Mouse (Mus musculus) cerebellum, postnatal 14 days (tissue): ENCODE measurements at regions not wholly inside any gene's neighbourhood (a gene's known extent, or its start where the extent isn't known, plus 50 kb on each side); places are given as distances from the start of the nearest gene placed in this dataset.

Experiments
- DNase-seq, 2 experiments: peaks; one replicate each; pipeline ENCODE4 v3.0.0; 2021; ENCODE audit warnings: mixed read lengths in 2 of 2

DNA sequence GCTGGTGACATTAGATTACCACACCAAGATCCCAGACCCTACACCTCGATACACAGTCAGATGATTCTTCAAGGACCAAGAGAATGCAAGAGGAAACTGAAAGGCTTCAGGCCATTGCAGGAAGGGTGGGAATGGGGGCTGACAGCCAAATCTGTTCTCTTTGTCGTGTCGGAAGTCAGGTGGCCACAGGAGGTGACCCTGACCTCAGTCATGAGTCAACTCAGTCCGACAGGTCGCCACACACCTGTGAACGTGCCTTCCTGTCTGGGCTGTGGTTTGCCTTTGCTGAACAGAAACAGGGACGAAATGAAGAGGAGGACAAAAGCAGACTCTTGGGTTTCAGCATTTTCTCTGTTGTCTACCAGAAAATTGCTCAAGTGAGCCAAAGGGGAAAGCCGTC, 318.3 kb upstream of the Gm26657 start:
- no peak for DNase-seq

DNA sequence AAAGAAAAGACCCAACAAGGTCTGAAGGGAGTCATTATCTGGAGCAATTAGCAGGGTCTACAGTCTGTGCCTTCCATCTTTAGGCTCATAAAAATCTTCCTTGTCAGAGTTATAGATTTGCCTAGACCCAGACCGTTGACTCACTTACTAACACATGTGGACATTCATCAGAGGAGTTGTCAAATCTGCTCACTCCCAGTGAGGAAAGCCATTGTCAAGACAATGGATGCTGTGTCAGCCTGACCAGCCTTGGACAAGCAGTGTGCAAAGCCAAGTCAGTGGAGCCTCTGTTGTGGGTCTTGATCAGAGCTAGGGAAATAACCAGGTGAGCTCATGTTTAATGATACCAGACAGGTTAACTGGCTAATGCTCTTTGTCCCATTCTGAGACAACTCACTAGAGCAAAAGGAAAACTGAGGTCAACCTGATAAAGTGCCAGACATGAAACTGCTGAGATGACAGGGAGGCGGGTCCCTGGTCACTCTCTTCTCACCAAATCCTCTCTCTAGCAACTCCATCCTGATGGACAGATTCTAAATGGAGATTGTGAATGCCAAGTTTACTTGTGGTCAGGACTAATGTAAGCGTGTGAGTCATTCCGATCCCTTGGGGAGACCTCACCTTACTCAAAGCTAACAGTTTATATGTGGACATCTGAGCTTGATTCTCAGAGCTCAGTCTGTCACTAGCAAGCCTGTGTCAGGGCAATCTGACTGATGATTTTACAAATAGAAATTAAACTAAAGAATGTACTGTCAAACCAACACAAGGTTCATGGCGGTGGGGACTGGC, 320.6 kb upstream of the Gm26657 start:
- DNase-seq: no peak

DNA sequence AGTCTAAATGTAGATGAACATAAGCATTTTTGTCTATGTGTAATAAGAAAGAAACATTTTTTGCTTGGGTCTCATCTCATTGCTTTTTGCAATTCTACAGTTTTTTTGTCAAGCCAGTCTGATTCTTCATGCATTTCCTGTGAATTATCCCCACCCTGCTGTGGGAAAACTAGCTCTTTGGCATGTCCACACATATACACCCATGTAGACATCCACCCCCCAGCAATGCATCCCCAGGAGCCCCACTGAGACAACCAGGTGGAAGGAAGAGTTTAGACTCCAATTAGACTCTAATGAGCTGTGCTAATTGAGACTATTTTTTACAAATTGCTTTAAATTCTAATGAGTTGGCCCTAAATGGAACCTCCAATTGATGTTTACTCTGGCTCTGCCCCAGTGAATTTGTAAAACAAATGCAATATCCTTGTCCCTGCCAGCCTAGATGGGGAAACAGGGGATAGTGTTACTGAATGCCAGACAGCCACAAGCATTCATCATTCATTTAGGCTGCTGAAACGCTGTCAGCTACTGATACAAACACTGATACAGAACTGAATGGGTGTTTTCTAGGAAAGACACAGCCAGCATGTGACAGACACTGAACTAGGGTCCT, 328.7 kb upstream of the Gm26657 start:
- DNase-seq: no peak

DNA sequence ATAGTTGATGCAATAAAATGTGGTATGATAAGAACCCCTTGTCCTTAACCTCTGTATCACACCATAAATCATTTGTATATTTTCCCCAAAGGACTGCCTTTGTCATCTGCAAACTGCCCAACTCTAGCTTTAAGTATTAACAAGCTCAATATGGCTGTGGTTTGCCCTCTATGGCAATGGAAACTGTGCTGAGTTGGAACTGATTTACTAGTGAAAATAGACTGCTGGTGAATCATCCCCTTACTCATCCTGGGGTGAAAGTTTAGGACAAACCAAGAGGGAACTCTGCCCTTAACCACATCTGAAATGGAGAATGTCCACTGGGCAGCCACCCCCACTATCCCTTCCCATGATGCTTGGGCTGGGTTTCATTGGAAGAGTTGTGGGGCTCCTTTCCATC, 346.1 kb upstream of the Gm26657 start:
- DNase-seq: no peak

DNA sequence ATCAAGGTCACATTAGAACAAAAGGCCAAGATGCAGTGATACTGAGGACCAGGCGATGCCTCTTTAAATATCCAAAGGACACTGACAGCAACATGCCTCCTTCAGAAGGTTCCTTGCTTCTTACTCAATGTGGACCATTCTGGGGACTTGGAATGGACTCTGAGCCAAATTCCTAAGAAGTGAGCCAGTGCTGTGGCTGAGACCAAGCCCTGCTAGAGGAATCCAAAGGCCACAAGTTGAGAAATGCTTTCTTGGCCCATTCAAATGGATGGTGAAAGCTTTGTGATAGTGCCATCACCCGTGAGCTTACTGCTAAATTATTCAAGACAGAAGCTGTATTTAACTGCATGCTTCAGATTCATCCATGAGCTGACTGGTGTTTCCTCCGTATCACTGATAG, 352.8 kb upstream of the Gm26657 start:
- no peak for DNase-seq

DNA sequence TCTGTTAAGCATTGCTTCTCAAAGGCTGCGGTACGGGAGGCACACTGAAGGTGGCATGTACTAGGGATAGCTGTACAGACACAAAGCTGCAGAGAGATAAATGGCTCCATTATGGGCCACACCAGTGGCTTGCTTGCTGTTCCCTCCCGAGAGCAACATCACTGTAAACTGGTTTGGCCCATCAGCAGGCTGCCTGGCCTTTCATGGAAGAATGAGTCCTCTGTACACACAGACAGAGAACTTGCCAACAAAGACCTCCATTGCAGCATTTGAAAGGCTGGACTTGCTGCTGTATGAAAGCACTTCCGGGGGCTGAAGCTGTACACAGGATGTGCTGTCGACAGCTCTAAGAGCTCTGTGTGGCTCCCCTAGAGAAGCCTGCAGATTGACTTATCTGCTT, 364.1 kb upstream of the Gm26657 start:
- no peak for DNase-seq

DNA sequence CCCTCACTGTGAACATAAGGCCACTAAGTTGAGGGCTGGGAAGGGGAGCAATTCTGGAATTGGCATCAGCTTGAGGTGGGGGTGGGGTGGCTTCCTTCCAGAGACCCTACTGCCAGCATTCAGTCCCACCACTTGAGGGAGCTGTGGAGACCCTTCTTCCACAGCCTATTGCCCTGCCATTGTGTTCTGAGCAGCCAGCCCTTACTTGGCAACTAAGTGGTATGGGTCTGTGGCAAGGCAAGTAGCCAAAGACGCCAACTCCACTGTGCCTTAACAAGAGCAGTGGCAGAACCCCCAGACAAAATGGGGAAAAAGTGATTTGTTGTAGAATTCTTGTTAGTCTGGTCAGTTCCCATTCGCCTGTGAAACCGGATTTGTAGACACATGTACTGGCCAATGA, 365.4 kb upstream of the Gm26657 start:
- DNase-seq: peak in 1 of 2 experiments; percentile 6

DNA sequence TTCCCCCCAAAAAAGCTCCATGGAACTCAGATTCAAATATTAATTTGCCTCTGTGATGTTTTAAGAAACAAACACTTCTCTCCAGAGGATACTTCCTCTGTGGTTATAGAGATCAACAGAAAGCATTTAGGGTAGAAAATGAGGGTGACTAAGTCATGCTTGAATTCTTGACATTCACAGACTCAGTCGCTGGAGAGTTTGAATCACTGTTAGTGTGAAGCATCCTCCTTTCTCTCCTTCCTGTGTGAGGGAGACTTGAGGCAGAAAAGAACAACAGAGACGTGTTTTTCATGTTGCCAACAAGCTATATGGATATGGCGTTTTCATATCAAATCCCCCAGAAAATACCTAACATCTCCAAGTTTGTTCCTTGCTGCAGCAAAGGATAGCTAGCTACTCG, 366.1 kb upstream of the Gm26657 start:
- no peak for DNase-seq

DNA sequence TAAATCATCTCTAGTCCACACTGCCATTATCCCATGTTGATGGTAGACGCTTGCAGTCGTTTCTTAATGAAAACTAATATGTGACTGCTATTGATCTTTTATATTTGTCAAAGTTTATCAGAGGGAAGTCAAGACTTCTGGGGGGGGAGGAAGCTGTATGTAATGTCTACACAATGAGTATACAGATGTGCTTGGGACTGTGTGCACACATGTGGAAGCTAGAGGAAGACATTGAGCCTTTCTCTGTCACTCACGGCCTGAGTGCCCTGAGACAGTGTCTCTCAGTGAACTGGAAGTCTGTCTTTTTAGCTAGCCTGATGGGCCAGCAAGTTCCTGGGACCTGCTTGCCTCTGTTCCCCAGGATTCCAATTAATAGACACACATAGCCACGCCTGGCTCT, 366.7 kb upstream of the Gm26657 start:
- DNase-seq: no peak

DNA sequence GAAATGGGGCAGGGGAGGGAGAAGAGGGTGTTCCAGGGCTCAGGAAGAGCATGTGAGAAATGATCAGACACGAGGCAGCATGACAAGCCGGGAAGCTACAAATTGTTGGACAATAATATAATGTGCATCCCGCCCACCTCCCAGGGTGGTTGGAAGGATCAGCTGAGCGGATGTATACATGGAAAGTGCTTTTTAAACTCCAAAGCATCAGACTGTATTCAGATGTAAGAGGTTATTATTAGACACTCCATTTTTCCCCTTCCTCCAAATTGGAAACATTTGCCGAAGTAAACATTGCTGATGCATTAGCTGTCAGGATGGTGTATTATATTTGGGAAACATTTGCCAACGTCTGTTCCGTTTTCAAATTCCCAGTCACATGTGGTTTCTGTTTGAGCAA, 367.2 kb upstream of the Gm26657 start:
- DNase-seq: no peak

DNA sequence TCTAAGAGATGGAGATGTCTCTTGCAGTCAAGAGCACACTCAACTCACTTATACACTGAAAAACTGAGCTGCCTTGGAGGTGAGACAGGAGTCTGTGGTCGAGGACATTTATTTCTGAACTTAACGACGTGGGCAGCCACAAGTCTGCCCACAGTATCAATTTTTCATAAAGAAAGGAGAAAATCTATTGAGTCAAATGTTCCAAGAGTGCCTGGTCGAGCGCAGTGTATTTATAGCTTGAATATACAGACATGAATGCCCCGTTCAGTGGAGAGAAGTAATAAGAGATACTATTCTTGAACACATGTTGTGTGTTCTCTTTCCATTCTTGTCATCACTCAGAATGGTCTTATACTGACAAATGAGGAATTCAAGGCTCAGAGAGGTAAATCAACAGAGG, 375.3 kb upstream of the Gm26657 start:
- no peak for DNase-seq

DNA sequence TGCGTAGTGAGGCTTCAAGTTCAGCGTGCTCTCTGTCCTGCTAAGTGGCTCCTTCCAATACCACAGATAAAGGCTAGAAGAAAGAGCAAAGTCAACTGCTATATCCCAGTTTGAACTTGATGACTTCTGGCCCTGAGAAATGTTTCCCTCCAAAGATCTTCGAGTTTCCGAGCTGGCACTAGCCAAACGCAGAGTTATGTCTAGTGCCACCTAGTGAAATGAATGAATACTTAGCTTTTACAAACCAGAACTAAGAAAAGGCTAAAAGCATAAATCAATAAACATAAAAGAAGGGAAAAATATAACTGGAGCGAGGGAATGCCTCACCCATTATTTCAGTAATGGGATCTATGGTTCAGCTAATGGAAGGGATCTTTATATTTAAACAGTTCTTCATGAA, 377.7 kb upstream of the Gm26657 start:
- peak in 1 of 2 experiments; percentile 10 for DNase-seq

DNA sequence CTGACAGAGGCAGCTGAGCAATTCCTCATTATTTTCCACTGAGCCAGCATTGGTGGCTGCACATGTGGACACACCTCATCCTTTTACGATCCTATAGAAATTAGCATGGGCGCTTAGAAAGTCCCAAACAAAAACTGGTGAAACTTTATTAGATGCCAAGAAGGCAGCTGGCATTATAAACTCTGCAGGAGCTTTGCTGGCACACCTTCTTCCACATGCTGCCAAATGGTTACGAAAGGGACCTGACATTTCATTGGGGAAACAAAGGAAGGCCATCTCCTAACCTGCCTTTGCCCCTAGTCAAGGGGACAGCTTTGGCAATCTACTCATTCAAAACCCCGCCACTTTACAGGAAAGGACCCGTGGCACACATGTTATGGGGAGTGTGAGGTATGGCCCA, 390.7 kb upstream of the Gm26657 start:
- DNase-seq: peak; percentile 12 to 43

DNA sequence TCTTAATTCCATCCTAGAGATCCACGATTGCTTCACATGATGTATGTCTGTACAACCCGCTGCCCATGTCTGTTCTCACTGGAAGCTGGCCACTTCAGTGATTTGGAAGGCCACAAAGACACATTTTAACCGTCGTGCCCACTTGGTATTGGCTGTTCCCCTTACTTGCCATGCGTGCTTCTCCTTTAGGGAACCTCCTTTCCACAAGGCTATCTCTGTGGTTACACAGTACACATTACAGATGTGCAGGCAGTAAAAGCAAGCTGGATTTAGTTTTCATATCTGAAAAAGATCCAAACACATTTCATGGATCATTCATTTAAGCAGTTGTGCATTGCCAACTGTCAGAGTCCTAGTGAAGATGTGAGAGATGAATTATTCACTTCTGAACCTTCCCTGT, 414.7 kb upstream of the Gm26657 start:
- no peak for DNase-seq

DNA sequence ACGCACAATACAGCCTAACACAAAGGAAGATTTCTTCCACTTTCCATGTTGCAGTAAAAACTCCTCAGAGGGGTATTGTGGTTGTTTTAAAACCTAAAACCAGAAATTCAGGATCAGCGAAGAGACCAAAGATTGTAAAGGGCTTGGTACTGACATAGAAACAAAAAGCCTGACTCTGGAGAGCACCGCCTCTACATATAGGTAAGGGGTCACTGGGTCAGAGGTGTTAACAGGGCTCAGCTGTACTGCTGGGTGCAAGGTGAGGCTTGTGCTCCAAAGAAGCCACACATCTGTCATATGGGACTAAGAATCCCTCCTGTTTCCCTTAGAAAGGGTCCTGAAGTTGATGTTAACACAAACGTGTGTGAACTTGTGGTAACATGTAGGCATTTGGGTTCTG, 420.7 kb upstream of the Gm26657 start:
- no peak for DNase-seq

DNA sequence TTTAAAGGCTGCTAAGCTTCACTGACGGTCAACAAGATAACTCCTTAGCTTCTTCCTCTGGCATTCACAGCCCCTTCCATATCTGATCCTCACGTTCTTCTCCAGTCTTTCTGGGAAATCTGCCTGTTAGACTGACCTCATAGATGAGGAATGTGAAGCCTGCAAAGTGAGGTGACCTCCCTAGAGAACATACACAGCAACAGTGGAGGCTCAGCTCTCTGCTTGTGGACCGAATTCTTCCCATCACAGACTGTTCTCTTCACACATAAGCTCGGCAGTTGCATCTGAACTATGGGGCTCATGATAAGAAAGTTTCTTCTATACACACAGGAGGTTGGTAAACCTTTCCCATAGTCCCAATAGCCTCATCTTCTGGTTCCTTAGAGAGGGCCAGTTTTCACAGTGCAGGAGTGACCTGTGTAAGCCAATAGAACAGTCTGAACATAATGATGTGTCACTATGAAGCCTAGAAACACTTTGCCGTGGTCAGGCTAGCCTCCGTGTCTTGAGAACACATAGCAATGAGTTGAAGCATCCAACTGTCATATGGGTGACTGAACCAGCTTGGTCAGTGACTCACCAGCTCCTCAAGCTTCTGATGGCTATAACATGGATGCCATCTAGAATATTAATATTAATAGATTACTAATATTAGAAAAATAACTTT, 434.1 kb upstream of the Gm26657 start:
- DNase-seq: no peak

DNA sequence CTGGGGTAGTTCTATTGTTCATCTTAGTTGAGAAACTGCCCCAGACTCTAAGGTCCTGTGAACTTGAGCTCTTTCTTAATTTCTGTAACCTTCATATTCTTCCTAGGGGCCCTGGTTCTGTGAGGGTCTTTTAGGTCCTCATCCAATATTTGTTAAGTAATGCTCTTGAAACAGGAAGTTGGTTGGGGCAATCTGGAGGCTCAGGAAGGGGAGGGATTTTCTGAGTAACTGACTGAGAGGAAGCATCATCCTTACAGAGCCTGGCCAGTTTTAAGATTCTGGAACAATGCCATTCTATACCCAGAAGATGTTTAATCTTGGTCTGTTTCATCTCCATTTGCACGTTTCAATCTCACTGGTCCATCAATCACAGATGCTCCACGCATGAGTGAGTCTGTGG, 435.6 kb upstream of the Gm26657 start:
- DNase-seq: no peak

DNA sequence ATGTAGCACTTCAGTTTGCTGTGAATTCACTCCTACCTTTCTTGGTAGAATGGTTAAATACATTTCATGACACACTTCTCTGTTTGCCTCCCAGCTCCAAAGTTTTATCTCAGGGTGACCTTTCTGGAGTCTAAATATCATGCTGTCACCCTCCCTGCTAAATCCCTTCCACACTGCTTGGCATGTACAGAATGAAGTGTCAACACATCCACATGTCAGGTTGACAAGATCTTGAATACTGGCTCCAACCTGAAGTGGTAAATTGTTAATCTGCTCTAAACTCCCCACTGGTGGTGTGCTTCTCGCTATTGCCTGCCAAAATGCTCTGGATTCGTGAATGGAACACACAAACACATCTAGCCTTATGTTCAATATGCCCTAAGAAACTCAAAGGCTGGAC, 451.9 kb upstream of the Gm26657 start:
- no peak for DNase-seq

DNA sequence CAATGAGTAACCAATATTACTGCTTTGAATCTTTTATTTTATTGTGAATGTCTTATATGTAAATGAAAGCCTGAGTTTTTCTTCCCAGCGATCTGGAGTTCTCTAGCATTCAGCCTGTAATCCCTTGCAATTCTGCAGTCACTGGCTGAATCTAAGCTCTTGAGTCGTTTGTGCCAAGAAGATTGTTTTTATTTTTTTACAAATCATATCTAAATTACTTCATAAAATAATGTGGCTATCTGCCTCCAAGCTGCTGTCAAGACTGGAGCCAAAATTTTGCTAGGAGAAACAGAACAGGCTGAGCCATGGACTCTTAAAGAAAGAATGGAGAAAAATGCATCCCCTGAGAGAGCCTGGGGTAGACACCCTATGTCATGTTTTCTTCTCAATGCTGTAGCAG, 455.4 kb upstream of the Gm26657 start:
- no peak for DNase-seq

DNA sequence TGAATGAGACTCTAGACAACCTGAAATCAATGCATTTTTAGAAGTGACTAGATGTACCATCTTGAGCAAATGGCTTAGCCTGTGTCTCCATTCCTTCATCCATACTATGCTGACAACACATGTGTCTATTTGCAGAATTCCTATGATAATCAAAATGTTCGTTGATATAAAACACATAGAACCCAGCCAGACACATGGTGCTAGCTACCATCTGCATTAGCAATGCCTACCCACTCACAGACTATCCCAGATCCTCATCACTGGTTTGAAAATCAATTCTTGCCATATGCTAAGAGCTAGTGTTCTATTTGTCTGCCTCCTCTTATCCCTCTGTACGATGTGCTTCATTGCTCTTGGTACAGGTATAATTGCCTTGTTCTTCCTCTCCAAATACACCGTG, 464.0 kb upstream of the Gm26657 start:
- no peak for DNase-seq

DNA sequence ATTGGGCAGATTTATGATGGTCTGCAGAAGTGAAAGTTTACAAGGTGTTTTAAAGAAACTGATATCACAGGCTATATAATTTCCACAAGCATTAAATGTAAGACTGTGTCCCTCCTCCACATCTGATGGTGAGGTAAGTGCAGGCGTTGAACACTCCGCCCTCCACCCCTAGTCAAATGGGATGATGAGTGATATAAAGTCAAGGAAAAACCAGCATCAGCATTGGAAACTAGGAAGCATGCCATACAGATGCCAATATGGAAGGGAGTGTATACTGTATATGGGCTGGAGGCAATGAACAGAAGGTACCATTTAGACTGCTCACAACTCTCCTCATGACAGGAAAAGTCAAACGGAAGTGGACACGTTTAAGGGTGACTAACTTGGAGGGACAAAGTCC, 468.5 kb upstream of the Gm26657 start:
- DNase-seq: no peak

DNA sequence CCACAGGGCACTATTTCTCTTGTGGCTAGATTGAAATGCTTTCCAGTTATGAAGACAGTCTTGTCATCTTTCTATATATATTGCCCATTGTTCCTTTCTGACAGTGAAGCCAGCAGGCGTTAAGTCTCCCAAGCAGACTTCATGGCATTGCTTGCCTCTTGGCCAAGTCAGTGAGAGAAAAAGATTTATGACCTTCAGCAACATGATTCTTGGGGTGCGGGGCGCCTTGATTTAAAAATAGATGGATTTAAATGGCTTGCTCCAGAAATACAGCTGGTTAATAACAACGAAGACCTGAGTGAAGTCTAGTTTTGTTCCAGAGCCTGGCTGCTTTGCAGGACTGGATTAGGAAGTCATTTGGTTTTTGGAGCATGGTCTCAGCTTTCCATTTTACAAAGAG, 475.2 kb upstream of the Gm26657 start:
- DNase-seq: no peak

DNA sequence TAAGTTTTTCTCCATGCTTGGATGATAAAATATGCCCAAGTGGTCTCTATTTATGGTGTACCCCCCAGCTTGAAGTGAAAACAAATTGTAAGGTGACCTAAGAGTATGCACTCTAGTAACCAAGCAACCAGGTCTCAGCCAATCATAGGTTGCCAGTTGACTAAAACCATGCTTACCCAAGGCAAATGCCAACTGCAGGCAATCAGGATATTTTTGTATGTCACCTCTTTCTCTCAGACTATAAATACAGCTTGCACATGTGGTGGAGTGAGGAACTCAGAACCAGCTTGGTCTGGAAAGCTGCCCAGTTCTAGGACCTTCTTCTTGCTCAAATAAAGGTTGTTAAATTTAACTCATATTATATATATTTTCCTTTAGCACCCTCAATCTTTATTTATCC, 476.0 kb upstream of the Gm26657 start:
- no peak for DNase-seq

DNA sequence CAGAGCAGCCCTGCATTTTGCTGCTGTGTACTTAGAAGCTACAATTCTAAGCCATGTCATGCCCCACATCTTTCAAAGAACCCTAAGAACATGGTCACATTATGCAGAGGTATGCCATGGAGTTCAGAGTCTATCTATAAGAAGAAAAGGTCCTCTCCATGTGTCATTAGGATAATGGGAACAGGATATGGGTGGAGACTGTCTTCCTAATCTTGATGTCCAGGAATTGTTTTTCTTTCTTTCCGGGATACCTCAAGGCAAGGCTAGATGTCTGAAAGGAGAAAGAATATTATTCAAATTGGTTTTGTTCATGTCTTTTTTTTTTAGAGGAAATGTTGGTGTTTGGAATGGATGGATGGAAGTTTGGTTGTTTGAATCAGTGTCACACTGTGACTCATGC, 477.3 kb upstream of the Gm26657 start:
- DNase-seq: no peak
